Mouse (Mus musculus): Measurements from ENCODE around the gene Atxn1. TPM values are rescaled to one million over a fixed set of nuclear protein-coding genes. Genes with fewer than 3 reads are reported as not detected.

Gene Atxn1
- total and polyA plus RNA-seq, 3 experiments: 0.39 to 1.1 TPM; not detected in 1

GRCm38 (mm10) chr13:45502791-45503190 lies 462.0 kb downstream of the Atxn1 start:
- no peaks in the 10 kb centered on the region for H3K9me3 ChIP-seq (replicated peaks; ENCODE audit: insufficient read depth, low read length)
- H3K4me3 ChIP-seq (ENCODE audit: control insufficient read depth in 1 of 2, insufficient read depth in 1 of 2, low read depth in 2 of 2, low read length in 2 of 2): no peak overlapping the region
- no peak for TF ChIP-seq USF1 (IDR thresholded peaks at IDR 0.05; ENCODE audit: low read depth, low read length)
- no peak for TF ChIP-seq ZMIZ1 (IDR thresholded peaks at IDR 0.05; ENCODE audit: low read depth, low read length)
- TF ChIP-seq POLR2AphosphoS2 (IDR thresholded peaks at IDR 0.05; ENCODE audit: low read length): no peak
- TF ChIP-seq NRF1 (IDR thresholded peaks at IDR 0.05; ENCODE audit: insufficient read depth, low read depth, low read length, poor library complexity, severe bottlenecking): no peak
- TF ChIP-seq ZNF384 (IDR thresholded peaks at IDR 0.05; ENCODE audit: low read depth, low read length): no peak
- no peak for TF ChIP-seq RAD21 (IDR thresholded peaks at IDR 0.05; ENCODE audit: low read depth, low read length)
- TF ChIP-seq POLR2A (IDR thresholded peaks at IDR 0.05; ENCODE audit: control insufficient read depth in 1 of 2, insufficient read depth in 1 of 2, low read depth in 1 of 2, low read length in 2 of 2, poor library complexity in 1 of 2): no peak
- TF ChIP-seq SMC3 (IDR thresholded peaks at IDR 0.05; ENCODE audit: low read depth, low read length): no peak
- no peak for TF ChIP-seq CTCF (IDR thresholded peaks at IDR 0.05 in 2 of 3, conservative IDR thresholded peaks at IDR 0.05 in 1 of 3; ENCODE audit: control insufficient read depth in 1 of 3, insufficient read depth in 1 of 3, low read depth in 2 of 3, low read length in 3 of 3, poor library complexity in 1 of 3, severe bottlenecking in 1 of 3)
- TF ChIP-seq POLR2AphosphoS5 (IDR thresholded peaks at IDR 0.05; ENCODE audit: borderline replicate concordance, low read depth, low read length): no peak
- TF ChIP-seq MAZ (IDR thresholded peaks at IDR 0.05; ENCODE audit: low read depth, low read length): no peak
- no peak for TF ChIP-seq MYB (IDR thresholded peaks at IDR 0.05; ENCODE audit: low read depth, low read length)
- no peaks in the 10 kb centered on the region for H3K27me3 ChIP-seq (ENCODE audit: control insufficient read depth in 1 of 2, insufficient read depth in 2 of 2, low read length in 2 of 2)
- no peak overlapping the region for H3K27ac ChIP-seq (ENCODE audit: control insufficient read depth, low read depth, low read length)
- no peak overlapping the region for H3K9ac ChIP-seq (ENCODE audit: control insufficient read depth, low read depth, low read length, poor library complexity, severe bottlenecking)
- peak; percentile 29 for DNase-seq (ENCODE audit: low read depth, low spot score)
- no peaks in the 10 kb centered on the region for H3K4me1 ChIP-seq (ENCODE audit: control insufficient read depth in 1 of 2, insufficient read depth in 2 of 2, low read length in 2 of 2)
- H3K79me2 ChIP-seq (ENCODE audit: control insufficient read depth, insufficient read depth, low read length, poor library complexity): no peaks in the 10 kb centered on the region
- peaks cover 0 to 4% of the 10 kb centered on the region in 2 experiments; a peak in 1 of 4 replicates for H3K36me3 ChIP-seq (ENCODE audit: control insufficient read depth in 1 of 2, insufficient read depth in 2 of 2, low read length in 2 of 2)

DNA sequence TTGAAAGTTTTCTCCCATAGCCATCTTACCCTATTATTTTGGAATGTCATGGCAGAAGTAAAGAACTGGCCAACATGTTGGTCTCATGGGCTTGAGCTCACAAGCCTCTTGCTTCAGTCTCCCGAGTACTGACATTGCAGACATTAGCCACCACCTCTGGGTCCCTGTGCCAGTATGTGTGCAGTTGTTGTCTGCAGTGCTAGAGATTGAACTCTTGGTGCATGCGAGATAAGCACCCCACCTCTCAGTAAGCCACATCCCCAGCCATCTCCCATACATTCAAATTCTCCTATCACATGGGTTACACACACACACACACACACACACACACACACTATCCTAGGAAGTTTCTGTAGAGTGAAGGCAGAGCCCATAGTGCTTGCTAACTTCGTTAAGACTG lies 464.9 kb downstream of the Atxn1 start:
- Histone ChIP-seq H3K9me3 (replicated peaks; ENCODE audit: insufficient read depth, low read length) (no peaks in the 10 kb centered on the region), H3K27ac (ENCODE audit: control insufficient read depth, low read depth, low read length) (no peak overlapping the region), H3K27me3 (ENCODE audit: control insufficient read depth in 1 of 2, insufficient read depth in 2 of 2, low read length in 2 of 2) (no peaks in the 10 kb centered on the region), H3K9ac (ENCODE audit: control insufficient read depth, low read depth, low read length, poor library complexity, severe bottlenecking) (no peak overlapping the region), H3K4me3 (ENCODE audit: control insufficient read depth in 1 of 2, insufficient read depth in 1 of 2, low read depth in 2 of 2, low read length in 2 of 2) (no peak overlapping the region), H3K79me2 (ENCODE audit: control insufficient read depth, insufficient read depth, low read length, poor library complexity) (no peaks in the 10 kb centered on the region), H3K36me3 (ENCODE audit: control insufficient read depth in 1 of 2, insufficient read depth in 2 of 2, low read length in 2 of 2) (peaks cover 0 to 4% of the 10 kb centered on the region in 2 experiments; a peak in 1 of 4 replicates), H3K4me1 (ENCODE audit: control insufficient read depth in 1 of 2, insufficient read depth in 2 of 2, low read length in 2 of 2) (no peaks in the 10 kb centered on the region; a peak in 1 of 4 replicates)
- peak; percentile 22 for DNase-seq (ENCODE audit: low read depth, low spot score)
- TF ChIP-seq POLR2AphosphoS2 (IDR thresholded peaks at IDR 0.05; ENCODE audit: low read length): no peak
- TF ChIP-seq USF1 (IDR thresholded peaks at IDR 0.05; ENCODE audit: low read depth, low read length): no peak
- no peak for TF ChIP-seq GABPA (IDR thresholded peaks at IDR 0.05; ENCODE audit: low read depth, low read length)
- no peak for TF ChIP-seq NELFE (IDR thresholded peaks at IDR 0.05; ENCODE audit: low read depth, low read length)
- no peak for TF ChIP-seq HCFC1 (IDR thresholded peaks at IDR 0.05; ENCODE audit: low read depth, low read length)
- no peak for TF ChIP-seq BHLHE40 (IDR thresholded peaks at IDR 0.05; ENCODE audit: borderline replicate concordance, low read depth, low read length)
- TF ChIP-seq JUND (IDR thresholded peaks at IDR 0.05; ENCODE audit: low read depth, low read length): no peak
- TF ChIP-seq CTCF (IDR thresholded peaks at IDR 0.05 in 2 of 3, conservative IDR thresholded peaks at IDR 0.05 in 1 of 3; ENCODE audit: control insufficient read depth in 1 of 3, insufficient read depth in 1 of 3, low read depth in 2 of 3, low read length in 3 of 3, poor library complexity in 1 of 3, severe bottlenecking in 1 of 3): no peak
- no peak for TF ChIP-seq RAD21 (IDR thresholded peaks at IDR 0.05; ENCODE audit: low read depth, low read length)
- TF ChIP-seq POLR2AphosphoS5 (IDR thresholded peaks at IDR 0.05; ENCODE audit: borderline replicate concordance, low read depth, low read length): no peak
- TF ChIP-seq ZC3H11A (IDR thresholded peaks at IDR 0.05; ENCODE audit: low read depth, low read length): no peak
- no peak for TF ChIP-seq GATA1 (IDR thresholded peaks at IDR 0.05; ENCODE audit: low read depth, low read length)
- TF ChIP-seq MYB (IDR thresholded peaks at IDR 0.05; ENCODE audit: low read depth, low read length): no peak
- TF ChIP-seq USF2 (IDR thresholded peaks at IDR 0.05; ENCODE audit: borderline replicate concordance in 1 of 2, insufficient read depth in 1 of 2, low read depth in 1 of 2, low read length in 2 of 2): no peak
- no peak for TF ChIP-seq NRF1 (IDR thresholded peaks at IDR 0.05; ENCODE audit: insufficient read depth, low read depth, low read length, poor library complexity, severe bottlenecking)
- no peak for TF ChIP-seq TCF12 (IDR thresholded peaks at IDR 0.05; ENCODE audit: low read depth, low read length)
- TF ChIP-seq CHD1 (IDR thresholded peaks at IDR 0.05; ENCODE audit: low read depth, low read length): no peak
- TF ChIP-seq RCOR1 (IDR thresholded peaks at IDR 0.05; ENCODE audit: low read depth, low read length): no peak
- TF ChIP-seq CHD2 (IDR thresholded peaks at IDR 0.05; ENCODE audit: low read length): no peak
